Mouse (Mus musculus) layer of hippocampus, adult 9-10 months (tissue): ENCODE measurements at regions not wholly inside any gene's neighbourhood (a gene's known extent, or its start where the extent isn't known, plus 50 kb on each side); places are given as distances from the start of the nearest gene placed in this dataset.

Experiments
- DNase-seq: peaks from one replicate; pipeline ENCODE4 v3.0.0; 2022; ENCODE audit warnings: low spot score

- DNase-seq: no peak
Measured at GRCm38 (mm10) chr13:85430821-85431220, 141.9 kb upstream of the Rasa1 start.

- no peak for DNase-seq
Measured at GRCm38 (mm10) chr13:85430040-85430439, 141.1 kb upstream of the Rasa1 start.

- no peak for DNase-seq
Measured at GRCm38 (mm10) chr13:85418671-85419070, 129.7 kb upstream of the Rasa1 start.

GRCm38 (mm10) chr13:85414951-85415350 is 126.0 kb upstream of the Rasa1 start:
- no peak for DNase-seq

GRCm38 (mm10) chr13:85411327-85411726 is 122.4 kb upstream of the Rasa1 start:
- DNase-seq: no peak

- DNase-seq: no peak
Measured at GRCm38 (mm10) chr13:85398834-85399233, 109.9 kb upstream of the Rasa1 start.

- DNase-seq: no peak
Measured at GRCm38 (mm10) chr13:85376338-85376998, 87.5 kb upstream of the Rasa1 start.

GRCm38 (mm10) chr13:85359621-85360020 is 70.7 kb upstream of the Rasa1 start:
- DNase-seq: no peak

GRCm38 (mm10) chr13:85359143-85359542 is 70.2 kb upstream of the Rasa1 start:
- no peak for DNase-seq

GRCm38 (mm10) chr13:85352061-85352460 is 63.1 kb upstream of the Rasa1 start:
- no peak for DNase-seq
